Mouse (Mus musculus): ENCODE measurements around the gene Depp1. TPM values are rescaled to one million over a fixed set of nuclear protein-coding genes. Genes with fewer than 3 reads are reported as not detected.

Gene Depp1
- polyA plus RNA-seq, 1 experiment from 2014 or later: 13.8 TPM

DNA sequence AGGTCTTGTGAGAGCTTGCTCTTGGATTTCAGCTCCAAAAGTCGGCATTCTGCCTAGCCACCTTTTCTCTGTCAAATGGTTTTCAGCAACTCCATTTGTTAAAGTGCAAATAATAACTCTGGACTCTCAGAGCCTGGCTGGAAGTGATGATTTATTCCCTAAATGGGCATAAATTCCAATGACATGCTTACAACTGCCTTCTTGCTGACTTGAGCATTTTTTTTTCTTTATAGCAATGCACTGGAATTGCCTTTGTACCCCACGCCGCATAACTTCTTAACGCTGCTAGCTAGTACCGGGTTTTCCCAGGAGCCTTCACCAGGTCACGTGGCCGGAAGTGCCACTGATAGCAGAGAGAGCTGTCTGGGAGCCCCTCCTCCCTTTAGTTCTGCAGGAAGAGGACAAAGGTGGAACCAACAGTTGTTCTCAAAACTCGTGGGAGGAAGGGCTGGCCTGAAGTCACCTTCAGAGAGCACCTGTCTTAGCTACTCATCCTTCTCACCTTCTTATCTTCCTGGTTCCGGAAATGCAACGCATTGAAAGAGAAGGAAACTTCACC is 26.0 kb downstream of the Depp1 start:
- H3K9ac ChIP-seq (replicated peaks; ENCODE audit: low read length): no peak overlapping the region
- H3K9me3 ChIP-seq (replicated peaks; ENCODE audit: control insufficient read depth, low read length): no peaks in the 10 kb centered on the region
- no peak overlapping the region for H3K4me2 ChIP-seq (ENCODE audit: low read depth, low read length)
- H3K27ac ChIP-seq (replicated peaks; ENCODE audit: low read depth, low read length): no peak overlapping the region
- H3K27me3 ChIP-seq (ENCODE audit: control insufficient read depth, insufficient read depth, low read length): no peaks in the 10 kb centered on the region
- no peaks in the 10 kb centered on the region for H3K36me3 ChIP-seq (replicated peaks; ENCODE audit: control insufficient read depth, insufficient read depth, low read depth, low read length)
- WGBS: 79% methylated on average over 10 of the region's 10 CpGs
- no peak for ATAC-seq (replicated peaks; ENCODE audit: insufficient number of reproducible peaks, low FRiP score, low TSS enrichment, low read depth)
- no peak overlapping the region for H3K4me3 ChIP-seq (ENCODE audit: low read depth, low read length)
- DNase-seq (ENCODE audit: low spot score): no peak
- H3K4me1 ChIP-seq (ENCODE audit: control insufficient read depth, insufficient read depth, low read length): no peaks in the 10 kb centered on the region

DNA sequence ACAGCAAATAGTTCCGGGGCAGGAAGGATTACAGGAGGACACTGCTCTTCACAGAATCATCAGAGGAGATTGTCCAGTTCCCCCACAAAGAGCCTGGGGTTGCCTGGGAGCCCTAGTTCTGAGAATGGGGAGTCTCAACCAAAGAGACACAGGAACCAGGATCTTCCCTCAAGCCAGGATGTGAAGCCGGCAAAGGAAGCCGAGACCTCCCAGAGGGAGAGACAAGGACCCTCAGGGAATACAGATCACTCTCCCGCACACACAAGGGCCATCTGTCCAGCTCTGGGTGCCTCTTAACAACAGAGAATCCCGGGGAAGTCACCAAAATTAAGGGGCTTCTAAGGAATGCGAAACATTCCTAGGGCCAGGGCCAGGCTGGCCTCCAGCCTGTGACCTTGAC is 26.9 kb downstream of the Depp1 start:
- H3K4me1 ChIP-seq (ENCODE audit: control insufficient read depth, insufficient read depth, low read length): no peaks in the 10 kb centered on the region
- no peak for ATAC-seq (replicated peaks; ENCODE audit: insufficient number of reproducible peaks, low FRiP score, low TSS enrichment, low read depth)
- no peak overlapping the region for H3K27ac ChIP-seq (replicated peaks; ENCODE audit: low read depth, low read length)
- no peak overlapping the region for H3K9ac ChIP-seq (replicated peaks; ENCODE audit: low read length)
- H3K27me3 ChIP-seq (ENCODE audit: control insufficient read depth, insufficient read depth, low read length): no peaks in the 10 kb centered on the region
- H3K4me3 ChIP-seq (ENCODE audit: low read depth, low read length): no peak overlapping the region
- H3K9me3 ChIP-seq (replicated peaks; ENCODE audit: control insufficient read depth, low read length): no peaks in the 10 kb centered on the region
- H3K4me2 ChIP-seq (ENCODE audit: low read depth, low read length): no peak overlapping the region
- no peak for DNase-seq (ENCODE audit: low spot score)
- 30% methylated on average over 6 of the region's 6 CpGs for WGBS
- no peaks in the 10 kb centered on the region for H3K36me3 ChIP-seq (replicated peaks; ENCODE audit: control insufficient read depth, insufficient read depth, low read depth, low read length)

DNA sequence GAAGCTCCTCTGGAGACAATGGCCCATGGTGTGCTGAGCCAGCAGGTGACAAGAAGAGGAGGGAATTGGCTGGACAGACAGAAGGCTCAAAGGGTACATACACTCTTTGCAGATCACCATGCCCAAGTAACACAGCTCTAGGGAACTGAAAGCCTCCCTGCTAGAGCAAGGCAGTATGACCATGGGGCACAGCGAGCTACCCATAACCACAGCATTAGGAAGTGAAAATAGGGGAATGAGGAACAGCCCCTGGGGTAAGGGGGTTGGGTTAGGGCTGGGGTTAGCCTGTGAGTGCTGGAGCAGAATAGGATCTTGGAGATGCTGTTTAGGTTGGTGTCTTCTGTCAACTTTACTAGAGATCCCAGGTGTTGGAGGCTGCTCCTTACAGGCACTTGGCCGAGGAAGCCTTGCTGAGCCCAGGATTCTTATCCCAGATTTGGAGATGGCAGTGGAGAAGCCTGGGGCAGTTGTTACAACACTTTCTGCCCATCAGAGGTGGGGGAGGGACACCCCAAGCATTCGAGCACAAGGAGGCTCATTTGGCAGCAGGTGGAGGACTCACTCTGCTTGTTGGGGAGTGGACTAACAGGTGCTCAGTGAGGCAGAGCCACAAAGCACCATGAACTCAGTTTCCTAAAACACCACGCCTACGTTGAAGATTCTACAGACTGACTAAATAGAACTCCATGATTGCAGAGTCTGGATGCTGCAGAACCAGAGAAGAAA is 29.3 kb downstream of the Depp1 start:
- H3K4me1 ChIP-seq (ENCODE audit: control insufficient read depth, insufficient read depth, low read length): no peaks in the 10 kb centered on the region

DNA sequence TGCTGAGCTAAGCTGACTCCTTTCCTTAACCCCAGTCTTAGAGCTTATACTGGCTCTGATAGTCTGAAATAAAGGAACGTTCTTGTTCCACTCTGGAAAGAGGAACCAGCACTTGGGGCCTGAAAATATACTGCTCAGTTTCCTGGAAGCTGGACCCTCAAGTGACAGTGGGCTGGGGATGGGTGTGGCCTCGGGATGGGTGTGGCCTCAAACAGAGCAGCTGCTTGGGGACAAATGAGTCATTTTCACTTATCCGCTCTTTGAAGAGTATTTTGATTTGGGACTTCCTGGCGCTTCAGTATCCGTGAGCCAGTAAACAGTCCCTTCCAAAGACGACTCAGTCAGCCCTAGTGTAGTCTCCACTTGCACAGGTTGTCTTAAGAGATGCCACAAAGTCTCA is 31.9 kb downstream of the Depp1 start:
- Histone ChIP-seq H3K27me3 (ENCODE audit: control insufficient read depth, insufficient read depth, low read length) (no peaks in the 10 kb centered on the region), H3K36me3 (replicated peaks; ENCODE audit: control insufficient read depth, insufficient read depth, low read depth, low read length) (no peaks in the 10 kb centered on the region), H3K4me1 (ENCODE audit: control insufficient read depth, insufficient read depth, low read length) (no peaks in the 10 kb centered on the region), H3K9me3 (replicated peaks; ENCODE audit: control insufficient read depth, low read length) (no peaks in the 10 kb centered on the region), H3K4me2 (ENCODE audit: low read depth, low read length) (no peak overlapping the region), H3K4me3 (ENCODE audit: low read depth, low read length) (no peak overlapping the region), H3K27ac (replicated peaks; ENCODE audit: low read depth, low read length) (no peak overlapping the region), H3K9ac (replicated peaks; ENCODE audit: low read length) (no peak overlapping the region)
- ATAC-seq (replicated peaks; ENCODE audit: insufficient number of reproducible peaks, low FRiP score, low TSS enrichment, low read depth): no peak
- whole genome bisulfite sequencing: 43% methylated on average over 6 of the region's 6 CpGs
- DNase-seq (ENCODE audit: low spot score): no peak

More for the DNA sequence above, 29.3 kb downstream of the Depp1 start:
- H3K9ac ChIP-seq (replicated peaks; ENCODE audit: low read length): no peak overlapping the region
- H3K9me3 ChIP-seq (replicated peaks; ENCODE audit: control insufficient read depth, low read length): no peaks in the 10 kb centered on the region
- no peak overlapping the region for H3K27ac ChIP-seq (replicated peaks; ENCODE audit: low read depth, low read length)
- ATAC-seq (replicated peaks; ENCODE audit: insufficient number of reproducible peaks, low FRiP score, low TSS enrichment, low read depth) (no peak), DNase-seq (ENCODE audit: low spot score) (no peak)
- no peaks in the 10 kb centered on the region for H3K36me3 ChIP-seq (replicated peaks; ENCODE audit: control insufficient read depth, insufficient read depth, low read depth, low read length)
- no peaks in the 10 kb centered on the region for H3K27me3 ChIP-seq (ENCODE audit: control insufficient read depth, insufficient read depth, low read length)
- H3K4me3 ChIP-seq (ENCODE audit: low read depth, low read length): no peak overlapping the region
- no peak overlapping the region for H3K4me2 ChIP-seq (ENCODE audit: low read depth, low read length)
- 76% methylated on average over 5 of the region's 5 CpGs for WGBS

DNA sequence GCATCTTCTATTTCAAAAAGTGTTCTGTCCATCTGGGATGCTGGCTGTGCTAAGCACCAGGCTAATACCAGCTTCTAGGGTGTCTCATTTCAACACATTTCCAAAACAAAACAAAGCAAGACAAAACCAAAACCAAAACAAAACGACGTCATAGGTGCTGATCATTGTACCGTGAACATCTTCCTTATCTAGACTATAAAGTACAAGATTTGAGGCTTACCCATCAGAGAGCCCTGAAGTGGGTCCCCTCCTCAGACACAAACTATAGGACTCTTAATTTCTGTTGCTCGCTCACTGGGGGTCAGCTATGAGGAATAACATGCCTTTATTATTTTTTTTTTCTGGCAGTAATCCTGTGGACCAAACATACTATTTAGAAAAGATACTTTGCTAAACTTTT is 43.2 kb downstream of the Depp1 start:
- no peaks in the 10 kb centered on the region for H3K36me3 ChIP-seq (replicated peaks; ENCODE audit: control insufficient read depth, insufficient read depth, low read depth, low read length)
- ATAC-seq (replicated peaks; ENCODE audit: insufficient number of reproducible peaks, low FRiP score, low TSS enrichment, low read depth): no peak
- 84% methylated on average over 4 of the region's 4 CpGs for WGBS

DNA sequence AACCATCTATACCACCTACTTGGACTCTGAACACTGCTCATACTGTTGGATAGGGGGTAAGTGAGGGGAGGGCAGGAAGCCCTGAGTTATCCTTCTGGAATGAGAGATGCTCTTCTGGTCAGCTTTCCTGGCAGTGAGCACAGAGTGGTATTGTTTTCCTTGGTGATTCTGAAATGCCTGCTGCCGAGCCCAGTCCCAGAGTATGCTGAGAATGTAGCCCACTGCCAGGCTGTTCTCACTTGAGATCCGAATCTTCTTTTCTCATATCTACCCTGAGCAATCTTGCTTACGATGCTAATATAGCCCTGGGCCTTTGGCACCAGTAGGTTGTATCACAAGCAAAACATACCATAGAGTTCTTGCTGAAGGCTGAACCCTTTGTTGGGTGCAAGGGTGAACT is 43.9 kb downstream of the Depp1 start:
- Histone ChIP-seq H3K27me3 (ENCODE audit: control insufficient read depth, insufficient read depth, low read length) (no peaks in the 10 kb centered on the region), H3K9ac (replicated peaks; ENCODE audit: low read length) (no peak overlapping the region), H3K9me3 (replicated peaks; ENCODE audit: control insufficient read depth, low read length) (no peaks in the 10 kb centered on the region), H3K27ac (replicated peaks; ENCODE audit: low read depth, low read length) (no peak overlapping the region), H3K36me3 (replicated peaks; ENCODE audit: control insufficient read depth, insufficient read depth, low read depth, low read length) (no peaks in the 10 kb centered on the region), H3K4me3 (ENCODE audit: low read depth, low read length) (no peak overlapping the region), H3K4me1 (ENCODE audit: control insufficient read depth, insufficient read depth, low read length) (no peaks in the 10 kb centered on the region), H3K4me2 (ENCODE audit: low read depth, low read length) (no peak overlapping the region)
- ATAC-seq (replicated peaks; ENCODE audit: insufficient number of reproducible peaks, low FRiP score, low TSS enrichment, low read depth) (no peak), DNase-seq (ENCODE audit: low spot score) (no peak)
- WGBS: 62% methylated on average over 3 of the region's 3 CpGs

More for the DNA sequence above, 43.2 kb downstream of the Depp1 start:
- H3K4me2 ChIP-seq (ENCODE audit: low read depth, low read length): no peak overlapping the region
- H3K27me3 ChIP-seq (ENCODE audit: control insufficient read depth, insufficient read depth, low read length): no peaks in the 10 kb centered on the region
- no peaks in the 10 kb centered on the region for H3K9me3 ChIP-seq (replicated peaks; ENCODE audit: control insufficient read depth, low read length)
- H3K4me1 ChIP-seq (ENCODE audit: control insufficient read depth, insufficient read depth, low read length): no peaks in the 10 kb centered on the region
- no peak overlapping the region for H3K4me3 ChIP-seq (ENCODE audit: low read depth, low read length)
- no peak overlapping the region for H3K9ac ChIP-seq (replicated peaks; ENCODE audit: low read length)
- DNase-seq (ENCODE audit: low spot score): no peak
- no peak overlapping the region for H3K27ac ChIP-seq (replicated peaks; ENCODE audit: low read depth, low read length)

DNA sequence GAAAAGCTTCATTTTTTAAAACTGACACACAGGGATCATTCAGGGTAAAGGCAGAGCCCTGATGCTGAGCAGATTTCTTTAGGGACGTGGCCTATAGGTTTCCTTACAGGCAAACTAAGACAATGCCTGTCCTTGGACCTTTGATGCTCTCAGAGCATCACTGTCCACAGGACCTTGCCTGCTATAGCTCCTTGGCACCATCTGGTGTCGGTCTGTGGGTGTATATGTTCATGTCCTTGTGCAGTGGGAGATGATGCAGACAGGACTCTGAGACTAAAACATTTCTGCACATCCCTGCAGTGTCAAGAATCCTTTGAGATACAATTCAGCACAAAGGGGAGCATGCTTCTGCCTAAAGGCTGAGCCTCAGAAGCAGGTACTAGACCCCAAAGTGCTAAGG is 47.0 kb downstream of the Depp1 start:
- Histone ChIP-seq H3K9ac (replicated peaks; ENCODE audit: low read length) (no peak overlapping the region), H3K4me1 (ENCODE audit: control insufficient read depth, insufficient read depth, low read length) (no peaks in the 10 kb centered on the region), H3K36me3 (replicated peaks; ENCODE audit: control insufficient read depth, insufficient read depth, low read depth, low read length) (no peaks in the 10 kb centered on the region), H3K27ac (replicated peaks; ENCODE audit: low read depth, low read length) (no peak overlapping the region), H3K4me2 (ENCODE audit: low read depth, low read length) (no peak overlapping the region), H3K27me3 (ENCODE audit: control insufficient read depth, insufficient read depth, low read length) (no peaks in the 10 kb centered on the region), H3K4me3 (ENCODE audit: low read depth, low read length) (no peak overlapping the region), H3K9me3 (replicated peaks; ENCODE audit: control insufficient read depth, low read length) (no peaks in the 10 kb centered on the region)
- DNase-seq (ENCODE audit: low spot score) (no peak), ATAC-seq (replicated peaks; ENCODE audit: insufficient number of reproducible peaks, low FRiP score, low TSS enrichment, low read depth) (no peak)
- 57% methylated on average over 2 of the region's 2 CpGs for WGBS

DNA sequence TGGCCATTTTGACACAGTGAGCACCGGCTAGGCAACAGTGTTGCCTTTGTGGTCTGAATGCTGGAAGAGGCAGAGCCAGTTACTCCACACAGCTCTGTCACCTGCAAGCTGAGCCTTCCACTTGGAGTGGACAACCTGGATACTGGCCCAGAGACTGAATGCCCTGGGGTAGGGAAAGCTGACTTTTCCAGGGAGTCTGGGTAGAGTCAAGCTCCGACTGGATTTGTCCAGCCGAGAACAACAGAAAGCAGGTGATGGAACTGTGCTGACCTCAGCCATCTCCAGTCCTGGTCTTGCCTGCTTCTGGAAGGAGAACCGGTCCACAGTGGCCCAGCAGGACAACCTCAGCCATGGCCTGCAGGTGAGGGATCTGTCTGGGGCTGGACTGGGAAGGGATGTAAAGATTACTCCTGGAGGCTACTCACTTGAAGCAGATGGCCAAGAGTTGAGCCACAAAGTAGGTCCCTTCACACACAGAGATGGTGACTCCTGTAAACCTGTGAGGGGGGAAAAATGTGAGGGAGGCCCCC is 47.6 kb downstream of the Depp1 start:
- no peaks in the 10 kb centered on the region for H3K27me3 ChIP-seq (ENCODE audit: control insufficient read depth, insufficient read depth, low read length)
- H3K36me3 ChIP-seq (replicated peaks; ENCODE audit: control insufficient read depth, insufficient read depth, low read depth, low read length): no peaks in the 10 kb centered on the region
- ATAC-seq (replicated peaks; ENCODE audit: insufficient number of reproducible peaks, low FRiP score, low TSS enrichment, low read depth): no peak
- DNase-seq (ENCODE audit: low spot score): no peak
- 82% methylated on average over 4 of the region's 4 CpGs for WGBS
- H3K9ac ChIP-seq (replicated peaks; ENCODE audit: low read length): no peak overlapping the region
- no peak overlapping the region for H3K4me3 ChIP-seq (ENCODE audit: low read depth, low read length)
- H3K4me1 ChIP-seq (ENCODE audit: control insufficient read depth, insufficient read depth, low read length): no peaks in the 10 kb centered on the region
- no peak overlapping the region for H3K27ac ChIP-seq (replicated peaks; ENCODE audit: low read depth, low read length)
- no peak overlapping the region for H3K4me2 ChIP-seq (ENCODE audit: low read depth, low read length)
- H3K9me3 ChIP-seq (replicated peaks; ENCODE audit: control insufficient read depth, low read length): no peaks in the 10 kb centered on the region

Measured in embryonic facial prominence, embryonic 11.5 days (tissue).